Mouse (Mus musculus): ENCODE data around the gene Irs4. TPM values are rescaled to one million over a fixed set of nuclear protein-coding genes. Genes with fewer than 3 reads are reported as not detected.

Irs4 gene
- not detected for total RNA-seq (2018; cell fraction: chromatin; rRNA removed)
- total RNA-seq (2018; cell fraction: cytosol; rRNA removed), result not detected
- not detected for total RNA-seq (2018; cell fraction: nucleus; rRNA removed)
- not detected in 3 replicates for polyA plus RNA-seq (2018)

GRCm38 (mm10) chrX:141724937-141725918 lies at the start of gene Irs4:
Irs4 (minus strand) TSS chrX:141725263.
- H3K36me3 ChIP-seq (ENCODE audit: inconsistent target), result no peaks in the 10 kb centered on the region
- H3K4me3 ChIP-seq (ENCODE audit: inconsistent target), result no peak within 1 kb of the TSS
- no peaks in the 10 kb centered on the region for H3K79me2 ChIP-seq (ENCODE audit: inconsistent target)
- H3K27ac ChIP-seq, result no peak within 1 kb of the TSS
- WGBS (ENCODE audit: missing documents), result 30% methylated on average over 36 of the region's 51 CpGs

- 44% methylated on average over 2 of the region's 2 CpGs for WGBS (ENCODE audit: missing documents)
Measured at GRCm38 (mm10) chrX:141750360-141750759, 25.3 kb upstream of the Irs4 start.

GRCm38 (mm10) chrX:141729570-141729969 lies 4.5 kb upstream of the Irs4 start:
- H3K4me3 ChIP-seq (ENCODE audit: inconsistent target), result no peak overlapping the region

More at GRCm38 (mm10) chrX:141750360-141750759, 25.3 kb upstream of the Irs4 start:
- Histone ChIP-seq H3K36me3 (ENCODE audit: inconsistent target) (no peaks in the 10 kb centered on the region), H3K4me3 (ENCODE audit: inconsistent target) (no peak overlapping the region), H3K79me2 (ENCODE audit: inconsistent target) (no peaks in the 10 kb centered on the region), H3K27ac (no peak overlapping the region)

DNA sequence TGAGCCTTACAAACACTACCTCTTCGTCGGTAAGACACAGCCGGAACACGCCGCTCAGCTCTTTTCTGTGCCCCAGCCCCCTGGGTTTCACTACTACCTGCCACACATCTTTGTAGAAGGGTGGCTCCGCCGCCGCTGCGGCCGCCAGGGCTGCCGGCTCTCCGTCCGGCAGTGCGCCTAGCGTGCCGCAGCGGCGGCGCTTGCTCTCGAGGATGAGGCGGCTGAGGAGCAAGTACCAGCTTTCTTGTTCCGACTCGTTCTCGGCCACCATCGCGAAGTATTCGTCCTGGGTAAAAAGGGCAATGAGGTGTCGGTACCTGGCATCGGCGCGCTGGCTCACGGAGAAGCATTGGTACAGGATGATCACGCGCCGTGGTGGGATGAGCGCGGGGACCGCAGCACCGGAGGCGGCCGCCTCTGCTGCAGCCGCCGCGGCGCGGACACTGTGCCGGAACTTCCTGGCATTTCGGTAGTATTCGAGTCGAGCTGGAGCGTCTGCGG lies 622 bp downstream of the Irs4 start:
- H3K4me3 ChIP-seq (ENCODE audit: inconsistent target), result no peak overlapping the region
- H3K27ac ChIP-seq, result no peak overlapping the region
- WGBS (ENCODE audit: missing documents), result 26% methylated on average over 44 of the region's 52 CpGs

More at GRCm38 (mm10) chrX:141729570-141729969, 4.5 kb upstream of the Irs4 start:
- Histone ChIP-seq H3K36me3 (ENCODE audit: inconsistent target) (no peaks in the 10 kb centered on the region), H3K27ac (no peak overlapping the region), H3K79me2 (ENCODE audit: inconsistent target) (no peaks in the 10 kb centered on the region)
- 93% methylated on average over 5 of the region's 5 CpGs for whole genome bisulfite sequencing (ENCODE audit: missing documents)

GRCm38 (mm10) chrX:141723936-141724335 lies 1.1 kb downstream of the Irs4 start:
- no peak overlapping the region for H3K4me3 ChIP-seq (ENCODE audit: inconsistent target)
- H3K27ac ChIP-seq, result no peak overlapping the region
- WGBS (ENCODE audit: missing documents), result 41% methylated on average over 12 of the region's 16 CpGs
- no peaks in the 10 kb centered on the region for H3K36me3 ChIP-seq (ENCODE audit: inconsistent target)
- H3K79me2 ChIP-seq (ENCODE audit: inconsistent target), result no peaks in the 10 kb centered on the region

More for the DNA sequence above, 622 bp downstream of the Irs4 start:
- Histone ChIP-seq H3K36me3 (ENCODE audit: inconsistent target) (no peaks in the 10 kb centered on the region), H3K79me2 (ENCODE audit: inconsistent target) (no peaks in the 10 kb centered on the region)

DNA sequence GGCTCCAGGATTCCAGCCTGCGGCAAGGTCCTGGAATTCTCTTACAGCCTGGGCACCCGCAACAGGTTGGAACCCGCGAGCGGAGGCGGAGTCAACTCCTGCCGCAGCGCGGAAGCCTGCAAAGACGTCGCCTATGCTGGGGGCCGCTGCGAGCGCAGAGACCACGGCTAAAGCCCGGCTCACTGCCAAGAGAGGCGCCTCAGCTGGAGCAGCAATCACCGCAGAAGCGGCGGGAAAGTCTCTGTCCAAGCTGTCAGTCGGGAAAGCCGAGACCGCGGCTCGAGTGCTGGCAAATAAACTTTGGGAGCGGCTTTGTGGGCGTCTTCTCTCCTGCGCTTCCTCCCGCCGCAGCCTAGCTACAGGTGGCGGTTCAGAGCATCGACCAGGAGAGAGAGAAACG lies 3.3 kb downstream of the Irs4 start:
- Histone ChIP-seq H3K36me3 (ENCODE audit: inconsistent target) (no peaks in the 10 kb centered on the region), H3K79me2 (ENCODE audit: inconsistent target) (no peaks in the 10 kb centered on the region), H3K4me3 (ENCODE audit: inconsistent target) (no peak overlapping the region), H3K27ac (no peak overlapping the region)
- 11% methylated on average over 22 of the region's 33 CpGs for WGBS (ENCODE audit: missing documents)

Other genes with a start within 250 kb of the Irs4 start
- 0.07 to 0.14 TPM (median 0.09 TPM) in 3 replicates for gene Col4a5, start 249.9 kb downstream of the Irs4 start, polyA plus RNA-seq (2018)
- not detected in 3 replicates for gene Gm15294, start 150.0 kb upstream of the Irs4 start, polyA plus RNA-seq (2018)